In the genomic region with DNA sequence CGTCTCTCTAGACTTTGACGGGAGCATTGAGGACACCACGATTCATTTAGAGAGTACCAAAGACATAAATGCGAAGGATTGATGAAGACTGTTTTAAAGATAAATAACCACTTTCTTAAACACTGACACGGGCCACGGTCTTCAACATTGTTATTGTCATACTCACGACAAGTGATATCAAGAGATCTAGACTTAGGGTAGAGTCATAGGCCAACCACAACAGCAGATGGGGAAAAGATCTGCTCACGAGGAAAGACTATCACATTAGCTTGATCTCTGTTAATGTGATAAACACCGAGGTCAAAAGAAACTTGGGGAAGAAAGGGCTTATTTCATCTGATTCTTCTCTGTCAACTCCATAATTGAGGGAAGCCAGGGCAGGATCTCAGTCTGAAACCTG, we compare ENCODE assay signal across 19 mouse cellular contexts. TPM values are rescaled to one million over a fixed set of nuclear protein-coding genes. Genes with fewer than 3 reads are reported as not detected.
"Had no signal": no experiment of that assay in that cellular context is flagged by ENCODE, and none has a peak within 500 bp of the region (broad histone marks: within the 10 kb centered on the region; RNA-seq: fewer than 3 reads in every experiment).

No protein-coding gene starts in this region.

- ATAC-seq: midbrain, embryonic 16.5 days had no signal

- H3K27me3 ChIP-seq: midbrain, embryonic 12.5 days; neural tube, embryonic 13.5 days; neural tube, embryonic 15.5 days had no signal

- H3K4me2 ChIP-seq: lung, embryonic 14.5 days; midbrain, embryonic 12.5 days; neural tube, embryonic 13.5 days; neural tube, embryonic 15.5 days had no signal

- H3K4me1 ChIP-seq: midbrain, embryonic 10.5 days; midbrain, embryonic 12.5 days; neural tube, embryonic 13.5 days; neural tube, embryonic 15.5 days had no signal

- H3K27ac ChIP-seq: midbrain, embryonic 10.5 days; midbrain, embryonic 12.5 days; neural tube, embryonic 13.5 days; neural tube, embryonic 15.5 days had no signal

- DNase-seq: lung, embryonic 14.5 days; lung, postnatal 10 days; lung, postnatal 4 days; midbrain, embryonic 14.5 days; retina, postnatal 1 day; right cerebral cortex, adult 18-20 months; right cerebral cortex, postnatal 25 days; right cerebral cortex, postnatal 4 days; spleen, adult 18-20 months; thymus, adult 18-20 months; thymus, postnatal 14 days; thymus, postnatal 36 days had no signal

- H3K9ac ChIP-seq: lung, embryonic 14.5 days; midbrain, embryonic 12.5 days; neural tube, embryonic 13.5 days; neural tube, embryonic 15.5 days had no signal

- H3K36me3 ChIP-seq: midbrain, embryonic 10.5 days; midbrain, embryonic 12.5 days; neural tube, embryonic 13.5 days; neural tube, embryonic 15.5 days had no signal

- H3K9me3 ChIP-seq: midbrain, embryonic 10.5 days; midbrain, embryonic 12.5 days; neural tube, embryonic 13.5 days; neural tube, embryonic 15.5 days had no signal

- H3K4me3 ChIP-seq: midbrain, embryonic 10.5 days; midbrain, embryonic 12.5 days; myocyte; neural tube, embryonic 13.5 days; neural tube, embryonic 15.5 days had no signal

RNA-seq across cellular contexts. Expression of a gene that starts 2.1 kb away (rescaled TPM):
- polyA plus RNA-seq: midbrain, embryonic 10.5 days; midbrain, embryonic 12.5 days; neural tube, embryonic 13.5 days had no signal

RNA-seq across cellular contexts. Expression of a gene that starts 38.1 kb away (rescaled TPM):
- polyA plus RNA-seq: midbrain, embryonic 10.5 days; midbrain, embryonic 12.5 days; midbrain, embryonic 14.5 days; midbrain, embryonic 16.5 days; myocyte; neural tube, embryonic 11.5 days; neural tube, embryonic 13.5 days; neural tube, embryonic 15.5 days had no signal
